Mouse (Mus musculus) cortical plate, adult 2 months (tissue): Measurements from ENCODE around the gene Gm49322.
"Not testable (repeated sequence)": the region's sequence is repeated elsewhere in the genome, so short reads cannot be mapped to it uniquely, and the experiment has no call there.

Source experiments
- CTCF ChIP-seq: fragments of 200-500 bp; IDR thresholded peaks from 2 replicates; pipeline ENCODE4 v1.5.1; 2011; ENCODE audit warnings: mild to moderate bottlenecking, control low read depth, low read length; ENCODE audit not compliant: insufficient read depth; ENCODE audit errors: extremely low read depth
- POLR2A ChIP-seq: fragments of 200-500 bp; IDR thresholded peaks from 2 replicates; pipeline ENCODE4 v1.6.1; 2011; ENCODE audit warnings: mild to moderate bottlenecking, low read length, control low read depth; ENCODE audit not compliant: insufficient read depth; ENCODE audit errors: extremely low read depth

- not testable (repeated sequence) for TF ChIP-seq POLR2A, CTCF
Measured at GRCm38 (mm10) chr10:80649910-80650309, 44.1 kb downstream of the Gm49322 start.
